Mouse (Mus musculus) heart, embryonic 16.5 days (tissue): ENCODE measurements around the gene Nr1i3. TPM values are rescaled to one million over a fixed set of nuclear protein-coding genes. Genes with fewer than 3 reads are reported as not detected.

Experiments
- ATAC-seq: fragments of 200-750 bp; cut with Nextera tagmentation; replicated peaks from 2 replicates; pipeline ENCODE4 v1.8.0; 2017; ENCODE audit warnings: moderate number of reproducible peaks; ENCODE audit not compliant: insufficient read depth, low FRiP score; ENCODE audit errors: extremely low read depth
- H3K27ac ChIP-seq: fragments of 300-500 bp; sonication (generic); 2 replicates; pipeline ENCODE4 v1.5.1; 2014; ENCODE audit warnings: mild to moderate bottlenecking, low read length, control low read depth, moderate library complexity
- H3K27me3 ChIP-seq: fragments of 300-500 bp; sonication (generic); 2 replicates; pipeline ENCODE4 v1.6.1; 2014; ENCODE audit warnings: low read length, mixed read lengths; ENCODE audit not compliant: control insufficient read depth, insufficient read depth
- H3K36me3 ChIP-seq: fragments of 300-500 bp; sonication (generic); 2 replicates; pipeline ENCODE4 v1.6.1; 2014; ENCODE audit not compliant: control insufficient read depth, insufficient read depth
- H3K4me1 ChIP-seq: fragments of 300-500 bp; sonication (generic); 2 replicates; pipeline ENCODE4 v1.6.1; 2014; ENCODE audit warnings: low read length, mixed read lengths; ENCODE audit not compliant: control insufficient read depth, insufficient read depth
- H3K4me2 ChIP-seq: fragments of 300-500 bp; sonication (generic); 2 replicates; pipeline ENCODE4 v1.6.1; 2014; ENCODE audit warnings: low read depth, mild to moderate bottlenecking, control low read depth, low read length
- H3K4me3 ChIP-seq: fragments of 300-500 bp; sonication (generic); 2 replicates; pipeline ENCODE4 v1.5.1; 2014; ENCODE audit warnings: mild to moderate bottlenecking, control low read depth, low read length
- H3K9ac ChIP-seq: fragments of 300-500 bp; sonication (generic); 2 replicates; pipeline ENCODE4 v1.6.1; 2014; ENCODE audit warnings: low read length, control low read depth
- H3K9me3 ChIP-seq: fragments of 300-500 bp; sonication (generic); replicated peaks from 2 replicates; pipeline ENCODE4 v1.6.1; 2016; ENCODE audit warnings: low read length; ENCODE audit not compliant: control insufficient read depth
- WGBS: fragments of 180-500 bp; shearing (Covaris S2); extraction: QIAGEN DNeasy Blood & Tissue Kit; methylation state at CpG from one replicate; pipeline ENCODE4 v1.1.7; 2014; 5-methylcytosine and 5-hydroxymethylcytosine counted together
- polyA plus RNA-seq: library from polyadenylated mRNA; unstranded; fragments of >200 nt; fragmentation: Nextera tagmentation; extraction: Ambion mirVana; gene quantifications from 2 replicates; pipeline ENCODE4 v1.2.1, GENCODE M21; 2015

Nr1i3 gene
- polyA plus RNA-seq, 1 experiment from 2014 or later = 0.43 TPM

DNA sequence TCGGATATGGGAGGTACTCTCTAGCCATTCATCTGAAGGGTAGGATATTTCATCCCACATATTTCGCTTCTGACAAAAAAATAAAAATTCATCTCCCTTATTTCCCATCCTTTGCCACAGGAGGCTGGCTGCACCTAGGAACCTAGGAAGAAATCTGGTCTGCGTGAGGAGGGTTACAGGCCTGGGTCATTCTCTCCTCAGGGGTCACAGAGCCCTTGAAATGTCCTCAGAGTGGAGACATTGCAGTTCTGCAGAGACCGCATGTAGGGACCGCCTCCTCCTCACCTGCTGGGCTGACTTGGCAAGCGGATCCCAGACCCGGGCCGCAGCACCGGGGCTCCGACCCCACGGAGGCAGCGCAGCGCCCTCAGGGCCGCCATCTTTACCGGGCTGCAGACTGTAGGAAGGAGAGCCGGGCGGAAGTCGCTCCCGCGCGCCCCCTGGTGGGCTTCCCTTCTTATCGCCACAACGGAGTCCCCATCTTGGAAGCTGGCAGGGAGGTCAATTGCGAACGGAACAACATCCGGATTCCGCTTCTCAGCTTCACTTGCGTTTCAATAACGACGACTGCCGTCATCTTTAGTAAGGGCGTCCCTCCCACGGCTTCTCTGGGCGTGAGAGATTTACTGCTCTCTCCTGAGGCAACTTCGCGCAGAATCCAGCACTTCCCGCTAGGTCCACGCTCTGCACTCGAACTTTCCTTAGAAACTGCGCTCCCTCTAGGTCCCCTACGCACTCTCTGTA lies 33.1 kb downstream of the Nr1i3 start:
- H3K4me1 ChIP-seq = peaks cover 34% of the 10 kb centered on the region
- peak overlapping the region; percentile 91 for H3K27ac ChIP-seq
- peak overlapping the region; percentile 78 for H3K4me2 ChIP-seq
- no peaks in the 10 kb centered on the region for H3K9me3 ChIP-seq
- peak; percentile 90 for ATAC-seq
- WGBS = under 1% methylated on average over 41 of the region's 41 CpGs
- H3K27me3 ChIP-seq = no peaks in the 10 kb centered on the region
- H3K4me3 ChIP-seq = peak overlapping the region; percentile 87
- peak overlapping the region; percentile 95 for H3K9ac ChIP-seq
- H3K36me3 ChIP-seq = peaks cover 23% of the 10 kb centered on the region

DNA sequence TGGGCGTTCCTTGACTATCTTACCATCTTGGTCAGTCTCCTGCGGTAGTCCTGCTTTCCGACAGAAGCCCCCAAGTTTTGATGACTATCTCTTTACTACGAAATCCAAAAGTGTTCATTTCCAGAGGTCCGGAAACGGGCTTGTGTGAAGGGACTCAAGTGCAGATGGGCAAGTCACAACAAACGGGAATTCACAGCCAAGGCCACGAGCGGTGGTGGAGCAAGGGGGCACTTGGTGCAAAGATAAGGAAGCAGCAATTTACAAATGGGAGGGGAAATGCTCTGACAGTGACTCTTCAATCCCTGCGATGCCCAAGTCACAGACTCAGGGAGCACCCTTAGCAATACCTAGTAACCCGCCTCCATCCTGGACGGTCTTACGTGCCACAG lies 33.7 kb downstream of the Nr1i3 start:
- Histone ChIP-seq H3K36me3 (peaks cover 20% of the 10 kb centered on the region), H3K4me2 (peak overlapping the region; percentile 76), H3K9me3 (no peaks in the 10 kb centered on the region), H3K4me3 (peak overlapping the region; percentile 87), H3K9ac (peak overlapping the region; percentile 70), H3K27me3 (no peaks in the 10 kb centered on the region), H3K4me1 (peaks cover 40% of the 10 kb centered on the region), H3K27ac (peak overlapping the region; percentile 91)
- WGBS = 8% methylated on average over 13 of the region's 13 CpGs
- ATAC-seq = no peak

DNA sequence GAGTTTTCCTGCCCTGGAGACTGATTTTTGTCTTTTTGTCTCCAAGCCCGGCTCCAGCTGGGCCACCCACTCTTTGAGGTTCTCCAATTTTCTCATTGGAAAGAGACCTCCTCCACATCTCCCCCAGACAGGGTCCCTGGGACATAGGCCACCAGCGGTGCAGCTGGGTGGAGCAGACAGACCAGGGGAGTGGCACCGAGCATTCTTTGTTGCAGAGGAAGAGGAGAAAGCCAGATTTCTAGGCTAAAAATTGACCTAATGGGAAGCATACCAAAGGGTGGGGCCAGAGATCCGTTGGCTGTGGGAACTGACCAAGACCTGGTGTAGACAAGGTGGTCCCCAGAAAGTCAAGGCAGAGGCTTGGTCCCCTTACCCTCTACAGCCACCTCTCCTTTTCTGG lies 34.1 kb downstream of the Nr1i3 start:
- peak overlapping the region; percentile 76 for H3K4me2 ChIP-seq
- H3K4me1 ChIP-seq = peaks cover 42% of the 10 kb centered on the region
- peak overlapping the region; percentile 91 for H3K27ac ChIP-seq
- H3K27me3 ChIP-seq = no peaks in the 10 kb centered on the region
- peaks cover 15% of the 10 kb centered on the region for H3K36me3 ChIP-seq
- ATAC-seq = no peak
- H3K4me3 ChIP-seq = no peak overlapping the region
- peak overlapping the region; percentile 70; the same call in 1 of the 2 replicates for H3K9ac ChIP-seq
- WGBS = 28% methylated on average over 4 of the region's 4 CpGs
- H3K9me3 ChIP-seq = no peaks in the 10 kb centered on the region

DNA sequence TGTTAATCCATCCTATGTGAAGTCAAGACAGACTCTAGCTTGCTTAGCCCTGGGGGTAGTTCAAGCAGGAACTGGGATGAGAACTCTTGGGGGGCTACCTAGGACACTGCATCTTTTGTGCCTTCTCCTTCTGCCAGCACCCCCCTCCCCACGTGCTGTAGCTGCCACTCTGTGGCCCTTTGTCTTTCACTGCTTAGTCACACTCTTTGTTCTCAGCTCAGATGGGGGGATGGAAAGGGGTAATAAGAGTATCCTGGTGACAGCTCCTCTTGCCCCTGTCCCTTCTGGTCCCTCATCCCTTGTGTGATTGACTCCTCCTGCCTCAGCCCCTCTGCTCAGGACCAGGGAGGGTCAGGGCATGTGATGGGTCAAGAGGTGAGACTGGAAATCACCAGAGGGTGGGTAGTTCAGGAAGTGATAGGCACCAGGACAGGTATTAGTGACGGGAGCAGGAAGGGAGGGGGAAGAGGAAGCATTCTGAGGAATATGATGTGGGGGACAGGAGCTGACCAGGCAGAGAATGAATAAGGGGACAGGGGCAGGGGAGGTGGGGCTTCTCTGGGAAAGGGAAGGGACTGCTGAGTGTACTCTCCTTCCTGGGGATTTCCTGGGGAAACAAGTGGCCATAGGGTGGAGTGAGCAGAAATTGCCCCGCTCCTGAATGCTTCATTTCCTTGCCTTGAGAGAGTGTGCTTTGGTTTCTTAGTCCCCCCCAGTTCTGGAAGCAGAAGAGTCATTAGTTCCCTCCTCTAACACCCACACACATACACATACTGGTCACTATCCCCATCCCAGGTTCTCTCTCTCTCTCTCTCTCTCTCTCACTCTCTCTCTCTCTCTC lies 34.8 kb downstream of the Nr1i3 start:
- no peak for ATAC-seq
- Histone ChIP-seq H3K9ac (no peak overlapping the region), H3K4me2 (no peak overlapping the region; the same call in 1 of the 2 replicates), H3K4me3 (no peak overlapping the region), H3K36me3 (peaks cover 8% of the 10 kb centered on the region), H3K4me1 (peaks cover 42% of the 10 kb centered on the region), H3K9me3 (no peaks in the 10 kb centered on the region), H3K27me3 (no peaks in the 10 kb centered on the region), H3K27ac (peak overlapping the region; percentile 91)
- 40% methylated on average over 3 of the region's 3 CpGs for WGBS

DNA sequence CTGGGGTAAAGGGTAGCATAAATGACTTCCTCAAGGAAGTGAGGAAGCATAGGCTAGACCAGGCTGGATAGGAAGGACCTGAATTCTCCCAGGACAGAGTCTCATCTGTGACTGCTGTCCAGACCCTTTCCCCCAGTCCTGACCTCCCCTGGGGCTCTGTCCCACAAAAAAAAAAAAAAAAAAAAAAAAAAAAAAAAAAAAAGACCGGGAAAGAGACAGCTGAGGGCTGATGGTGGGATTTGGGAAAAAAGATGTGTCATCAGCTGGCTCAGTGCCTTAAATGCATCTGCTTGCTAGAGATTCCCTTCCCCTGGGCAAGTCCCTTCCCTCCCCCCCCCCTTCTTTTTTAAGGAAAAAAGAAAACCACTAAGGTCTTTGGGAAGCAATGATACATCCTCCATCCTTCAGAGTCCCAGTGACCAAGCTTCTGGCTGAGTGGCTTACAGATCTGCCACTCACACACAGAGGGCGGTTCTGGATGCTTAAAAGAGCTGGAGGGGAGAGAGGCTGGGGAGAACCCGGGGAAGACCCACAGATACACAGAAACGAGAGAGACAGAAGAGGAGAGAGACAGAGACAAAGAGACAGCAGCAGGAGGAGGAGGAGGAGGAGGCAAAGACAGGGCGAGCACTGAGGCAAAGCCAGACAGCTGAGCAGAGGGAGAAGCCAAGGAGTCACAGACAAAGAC lies 36.3 kb downstream of the Nr1i3 start, which contains the start of gene Adamts4:
TSS of gene Adamts4 (plus strand) at position 509 of the 688 bp plus-strand sequence.
- peaks cover 42% of the 10 kb centered on the region for H3K4me1 ChIP-seq

DNA sequence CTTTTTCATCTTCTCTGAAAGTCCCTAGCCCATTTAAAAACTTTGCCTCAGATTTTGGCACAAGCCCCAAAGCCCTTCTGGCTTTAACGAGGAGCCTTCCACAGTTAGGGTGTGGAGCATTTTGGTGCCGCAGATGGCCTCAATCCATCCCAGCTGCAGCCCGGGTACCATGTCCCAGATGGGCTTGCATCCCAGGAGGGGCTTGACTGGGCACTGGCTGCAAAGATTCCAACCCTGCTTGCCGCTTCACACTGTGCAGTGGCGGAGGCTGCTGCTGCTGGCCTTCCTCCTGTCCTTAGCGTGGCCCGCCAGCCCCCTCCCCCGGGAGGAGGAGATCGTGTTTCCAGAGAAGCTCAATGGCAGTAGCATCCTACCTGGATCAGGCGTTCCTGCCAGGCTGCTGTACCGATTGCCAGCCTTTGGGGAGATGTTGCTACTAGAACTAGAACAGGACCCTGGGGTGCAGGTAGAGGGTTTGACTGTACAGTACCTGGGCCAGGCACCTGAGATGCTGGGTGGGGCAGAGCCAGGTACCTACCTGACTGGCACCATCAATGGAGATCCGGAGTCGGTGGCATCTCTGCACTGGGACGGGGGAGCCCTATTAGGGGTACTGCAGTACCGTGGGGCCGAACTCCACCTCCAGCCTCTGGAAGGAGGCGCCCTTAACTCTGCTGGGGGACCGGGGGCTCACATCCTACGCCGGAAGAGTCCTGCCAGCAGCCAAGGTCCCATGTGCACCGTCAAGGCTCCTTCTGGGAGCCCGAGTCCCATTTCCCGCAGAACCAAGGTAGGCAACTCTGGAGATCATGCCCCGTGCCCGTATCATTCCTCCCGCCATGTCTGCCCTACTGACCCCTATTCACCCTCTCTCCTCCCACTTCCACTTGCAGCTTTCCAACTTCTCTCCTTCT lies 37.2 kb downstream of the Nr1i3 start, which contains the start of gene Ndufs2:
TSS of gene Ndufs2 (minus strand) at position 709 of the 914 bp plus-strand sequence.
- peak within 1 kb of the TSS; percentile 58 for H3K4me2 ChIP-seq
- 25% methylated on average over 26 of the region's 26 CpGs for WGBS

More for the DNA sequence above, 36.3 kb downstream of the Nr1i3 start, which contains the start of gene Adamts4:
- H3K4me2 ChIP-seq = peak within 1 kb of the TSS; percentile 58
- peak within 1 kb of the TSS; percentile 39 for H3K4me3 ChIP-seq
- H3K27ac ChIP-seq = peak within 1 kb of the TSS; percentile 91
- no peak for ATAC-seq
- no peaks in the 10 kb centered on the region for H3K9me3 ChIP-seq
- peaks cover 2% of the 10 kb centered on the region for H3K36me3 ChIP-seq
- peak within 1 kb of the TSS; percentile 48 for H3K9ac ChIP-seq
- WGBS = 20% methylated on average over 5 of the region's 5 CpGs
- H3K27me3 ChIP-seq = no peaks in the 10 kb centered on the region

DNA sequence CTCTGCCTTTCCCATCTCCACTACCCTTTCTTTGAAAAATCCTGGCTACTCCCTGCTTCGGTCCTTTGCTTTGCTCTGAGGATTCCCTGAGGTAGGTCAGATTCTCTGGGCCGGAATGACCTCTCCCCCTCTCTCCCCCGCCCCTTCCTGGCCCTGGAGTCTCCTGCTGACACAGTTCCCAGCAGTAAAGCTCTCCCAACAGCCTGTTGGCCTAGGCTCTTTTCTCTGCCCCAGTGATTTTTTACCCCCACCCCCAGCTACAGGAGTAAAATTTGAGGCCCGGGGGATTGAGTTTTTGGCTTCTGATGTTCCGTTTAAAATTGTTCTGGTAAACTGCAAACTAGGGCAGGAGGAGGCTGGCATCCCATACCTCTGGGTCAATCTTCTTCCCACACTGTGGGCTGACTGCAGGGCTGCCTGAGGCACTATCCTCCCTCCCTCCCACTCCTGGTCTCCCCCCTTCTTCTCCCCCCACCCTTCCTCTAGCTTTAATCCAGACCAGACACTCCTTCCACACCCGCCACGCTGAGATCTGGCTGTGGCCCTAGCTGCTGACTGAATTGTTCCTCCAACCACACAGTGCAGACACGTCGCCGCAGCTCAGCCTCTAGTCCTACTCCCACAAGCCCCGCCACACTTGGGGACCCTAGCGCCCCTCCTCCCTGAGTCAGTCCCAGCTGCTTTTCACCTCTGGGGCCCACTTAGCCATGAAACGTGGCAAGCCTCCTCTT lies 38.0 kb downstream of the Nr1i3 start:
- no peaks in the 10 kb centered on the region for H3K9me3 ChIP-seq
- H3K4me1 ChIP-seq = peaks cover 34% of the 10 kb centered on the region
- H3K36me3 ChIP-seq = no peaks in the 10 kb centered on the region
- peak overlapping the region; percentile 48 for H3K9ac ChIP-seq
- 22% methylated on average over 13 of the region's 13 CpGs for WGBS
- peak overlapping the region; percentile 39 for H3K4me3 ChIP-seq
- no peaks in the 10 kb centered on the region for H3K27me3 ChIP-seq
- H3K4me2 ChIP-seq = peak overlapping the region; percentile 58
- ATAC-seq = peak; percentile 15; the same call in 1 of the 2 replicates
- H3K27ac ChIP-seq = peak overlapping the region; percentile 91

More for the DNA sequence above, 37.2 kb downstream of the Nr1i3 start, which contains the start of gene Ndufs2:
- Histone ChIP-seq H3K9ac (peak within 1 kb of the TSS; percentile 48), H3K27me3 (no peaks in the 10 kb centered on the region), H3K36me3 (no peaks in the 10 kb centered on the region), H3K4me1 (peaks cover 38% of the 10 kb centered on the region), H3K27ac (peak within 1 kb of the TSS; percentile 91), H3K4me3 (peak within 1 kb of the TSS; percentile 39), H3K9me3 (no peaks in the 10 kb centered on the region)
- no peak for ATAC-seq
